Mouse (Mus musculus) v-Abl transformed pro-B cells (cell line): ENCODE data around the gene Uvrag.

Experiments used
- in situ Hi-C, 2 experiments: fragments of 400-800 bp; cut with MboI; formaldehyde crosslinking; loops; one replicate each; pipeline ENCODE4 v1.15.1; 2025; ENCODE audit not compliant: unreplicated experiment in 2 of 2

Gene Uvrag

GRCm38 (mm10) chr7:98996791-98997190 lies 144.2 kb downstream of the Uvrag start:
- in situ Hi-C loops: no loop called here

- in situ Hi-C loops: no loop called here
Observed at GRCm38 (mm10) chr7:98995126-98995727, 145.7 kb downstream of the Uvrag start.

GRCm38 (mm10) chr7:98994137-98994536 lies 146.8 kb downstream of the Uvrag start:
- in situ Hi-C loops: no loop called here

GRCm38 (mm10) chr7:98993395-98993794 lies 147.5 kb downstream of the Uvrag start:
- in situ Hi-C loops: no loop called here

- in situ Hi-C loops: no loop called here
Observed at GRCm38 (mm10) chr7:98991204-98991761, 149.7 kb downstream of the Uvrag start.

GRCm38 (mm10) chr7:98990510-98990909 lies 150.4 kb downstream of the Uvrag start:
- in situ Hi-C loops: no loop called here

GRCm38 (mm10) chr7:98986962-98987441 lies 153.9 kb downstream of the Uvrag start:
- in situ Hi-C loops: no loop called here

- in situ Hi-C loops: no loop called here
Observed at GRCm38 (mm10) chr7:98985935-98986334, 155.0 kb downstream of the Uvrag start.

GRCm38 (mm10) chr7:98985489-98985888 lies 155.5 kb downstream of the Uvrag start:
- in situ Hi-C loops: no loop called here

- in situ Hi-C loops: no loop called here
Observed at GRCm38 (mm10) chr7:98984319-98984718, 156.6 kb downstream of the Uvrag start.

- in situ Hi-C loops: no loop called here
Observed at GRCm38 (mm10) chr7:98983058-98983457, 157.9 kb downstream of the Uvrag start.

GRCm38 (mm10) chr7:98981423-98981822 lies 159.5 kb downstream of the Uvrag start:
- in situ Hi-C loops: no loop called here

- in situ Hi-C loops: no loop called here
Observed at GRCm38 (mm10) chr7:98976839-98977457, 164.0 kb downstream of the Uvrag start.

GRCm38 (mm10) chr7:98974590-98974989 lies 166.4 kb downstream of the Uvrag start:
- in situ Hi-C loops: no loop called here

- in situ Hi-C loops: no loop called here
Observed at GRCm38 (mm10) chr7:98970721-98971120, 170.2 kb downstream of the Uvrag start.

GRCm38 (mm10) chr7:98968741-98969395 lies 172.1 kb downstream of the Uvrag start:
- in situ Hi-C loops: loop anchor here in 1 of 2 experiments (10.0 kb wide), 1 partner anchor 186 kb away; no protein-coding TSS in a partner anchor

- in situ Hi-C loops: loop anchor here in 1 of 2 experiments (10.0 kb wide), 1 partner anchor 187 kb away; no protein-coding TSS in a partner anchor
Observed at GRCm38 (mm10) chr7:98968082-98968674, 172.8 kb downstream of the Uvrag start.

- in situ Hi-C loops: loop anchor here in 1 of 2 experiments (10.0 kb wide), 1 partner anchor 187 kb away; no protein-coding TSS in a partner anchor
Observed at GRCm38 (mm10) chr7:98967672-98968071, 173.3 kb downstream of the Uvrag start.

- in situ Hi-C loops: loop anchor here in 1 of 2 experiments (5.0 to 10.0 kb wide), 2 partner anchors 119 to 191 kb away; no protein-coding TSS in a partner anchor
Observed at GRCm38 (mm10) chr7:98963581-98963980, 177.4 kb downstream of the Uvrag start.

- in situ Hi-C loops: loop anchor here in 1 of 2 experiments (5.0 to 10.0 kb wide), 2 partner anchors 120 to 192 kb away; no protein-coding TSS in a partner anchor
Observed at GRCm38 (mm10) chr7:98962547-98963311, 178.2 kb downstream of the Uvrag start.
